Mouse (Mus musculus): Measurements from ENCODE around the gene Tex21. TPM values are rescaled to one million over a fixed set of nuclear protein-coding genes. Genes with fewer than 3 reads are reported as not detected.

The Tex21 gene
- total RNA-seq, 2 experiments from 2014 or later, result not detected

Other genes with a start within 250 kb of the Tex21 start
- not detected in 2 replicates for gene Esr2, start 69.5 kb downstream of the Tex21 start, total RNA-seq (2015)
- gene Esr2, start 69.5 kb downstream of the Tex21 start, total RNA-seq (2017), result not detected in 2 replicates
- gene Mthfd1, start 8.6 kb upstream of the Tex21 start, total RNA-seq (2015), result 18.4 and 22.9 TPM in 2 replicates
- gene Mthfd1, start 8.6 kb upstream of the Tex21 start, total RNA-seq (2017), result 32.6 and 33.4 TPM in 2 replicates
- not detected in 2 replicates for gene Akap5, start 78.1 kb upstream of the Tex21 start, total RNA-seq (2015)
- gene Akap5, start 78.1 kb upstream of the Tex21 start, total RNA-seq (2017), result 0.08 and 0.15 TPM in 2 replicates
- gene Zbtb25, start 122.9 kb upstream of the Tex21 start, total RNA-seq (2015), result 11.9 and 13.5 TPM in 2 replicates
- 7.2 and 9.2 TPM in 2 replicates for gene Zbtb25, start 122.9 kb upstream of the Tex21 start, total RNA-seq (2017)
- 8.9 and 11.7 TPM in 2 replicates for gene Zbtb1, start 123.5 kb upstream of the Tex21 start, total RNA-seq (2015)
- 9.1 and 10.1 TPM in 2 replicates for gene Zbtb1, start 123.5 kb upstream of the Tex21 start, total RNA-seq (2017)
- gene Hspa2, start 157.4 kb upstream of the Tex21 start, total RNA-seq (2015), result 1.3 and 2.2 TPM in 2 replicates
- 4.8 and 6.7 TPM in 2 replicates for gene Hspa2, start 157.4 kb upstream of the Tex21 start, total RNA-seq (2017)
- 0.58 TPM in 1 of 2 replicates, not detected in the other for gene Ppp1r36, start 170.8 kb upstream of the Tex21 start, total RNA-seq (2015)
- gene Ppp1r36, start 170.8 kb upstream of the Tex21 start, total RNA-seq (2017), result 0.18 TPM in 1 of 2 replicates, not detected in the other